Mouse (Mus musculus): ENCODE measurements around the gene Vmn1r67.

Vmn1r67 gene

GRCm38 (mm10) chr7:10443031-10443430 lies at the start of gene Vmn1r67:
Gene Vmn1r67 (plus strand): TSS chr7:10443331.
- DNase-seq: no peak

GRCm38 (mm10) chr7:10458166-10458565 lies 15.0 kb downstream of the Vmn1r67 start:
- no peak for DNase-seq

GRCm38 (mm10) chr7:10479813-10480212 lies 36.7 kb downstream of the Vmn1r67 start:
- no peak for DNase-seq

- peak; percentile 8 to 74 for DNase-seq
These were observed 37.6 kb downstream of the Vmn1r67 start for GRCm38 (mm10) chr7:10480588-10481233.

GRCm38 (mm10) chr7:10494786-10495521 lies 51.8 kb downstream of the Vmn1r67 start, which contains the start of gene Zik1:
Gene Zik1 (minus strand): TSS chr7:10495394.
- peak; percentile 86 for DNase-seq

DNA sequence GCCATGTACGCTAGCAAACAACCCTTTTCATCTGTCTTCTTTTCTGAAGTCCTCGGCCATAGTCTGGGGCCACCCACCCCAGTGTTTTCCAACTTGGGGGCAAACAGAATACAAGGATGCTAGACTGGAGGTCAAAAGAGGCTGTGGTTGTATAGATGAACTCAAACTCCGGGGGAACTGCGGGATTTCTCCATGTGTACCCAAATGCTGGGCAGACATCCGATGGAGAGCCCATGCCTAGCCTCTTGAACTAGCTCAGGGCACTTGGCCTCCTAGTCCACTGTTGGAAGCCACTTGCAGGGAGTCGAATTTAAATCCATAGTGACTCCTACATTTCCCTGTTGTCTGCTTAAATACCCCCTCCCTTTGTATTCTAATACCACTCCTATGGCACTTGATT lies 52.4 kb downstream of the Vmn1r67 start:
- no peak for DNase-seq
